Mouse (Mus musculus) limb, embryonic 11.5 days (tissue): ENCODE measurements around the gene Hyal3. TPM values are rescaled to one million over a fixed set of nuclear protein-coding genes. Genes with fewer than 3 reads are reported as not detected.
A peak's percentile ranks its signal among the peaks of the same experiment; 100 is the strongest.

Source experiments
- ATAC-seq: fragments of 200-750 bp; cut with Nextera tagmentation; 2 replicates; pipeline ENCODE4 v1.8.0; 2017; ENCODE audit warnings: low read depth; ENCODE audit not compliant: insufficient number of reproducible peaks, low FRiP score, low TSS enrichment
- DNase-seq: peaks from one replicate; pipeline ENCODE4 v3.0.0-alpha.2; 2015; ENCODE audit warnings: low spot score
- H3K27ac ChIP-seq: fragments of 300-500 bp; sonication (generic); replicated peaks from 2 replicates; pipeline ENCODE4 v1.5.1; 2014; ENCODE audit warnings: low read depth, mild to moderate bottlenecking, low read length
- H3K27me3 ChIP-seq: fragments of 300-500 bp; sonication (generic); 2 replicates; pipeline ENCODE4 v1.6.1; 2014; ENCODE audit warnings: mild to moderate bottlenecking, low read length, mixed read lengths; ENCODE audit not compliant: control insufficient read depth, insufficient read depth
- H3K36me3 ChIP-seq: fragments of 300-500 bp; sonication (generic); 2 replicates; pipeline ENCODE4 v1.6.1; 2014; ENCODE audit warnings: mild to moderate bottlenecking, low read length, moderate library complexity, mixed read lengths; ENCODE audit not compliant: control insufficient read depth, insufficient read depth
- H3K4me1 ChIP-seq: fragments of 300-500 bp; sonication (generic); 2 replicates; pipeline ENCODE4 v1.6.1; 2014; ENCODE audit warnings: low read length, mixed read lengths; ENCODE audit not compliant: control insufficient read depth, insufficient read depth
- H3K4me2 ChIP-seq: fragments of 300-500 bp; sonication (generic); 2 replicates; pipeline ENCODE4 v1.6.1; 2014; ENCODE audit warnings: low read depth, mild to moderate bottlenecking, moderate library complexity; ENCODE audit not compliant: severe bottlenecking
- H3K4me3 ChIP-seq: fragments of 300-500 bp; sonication (generic); 2 replicates; pipeline ENCODE4 v1.5.1; 2014; ENCODE audit warnings: low read depth, low read length
- H3K9ac ChIP-seq: fragments of 300-500 bp; sonication (generic); 2 replicates; pipeline ENCODE4 v1.6.1; 2014; ENCODE audit warnings: mild to moderate bottlenecking, low read length
- H3K9me3 ChIP-seq: fragments of 300-500 bp; sonication (generic); 2 replicates; pipeline ENCODE4 v1.6.1; 2016; ENCODE audit warnings: low read length; ENCODE audit not compliant: control insufficient read depth
- WGBS: fragments of 180-500 bp; shearing (Covaris S2); extraction: QIAGEN DNeasy Blood & Tissue Kit; methylation state at CpG from one replicate; pipeline ENCODE4 v1.1.7; 2014; 5-methylcytosine and 5-hydroxymethylcytosine counted together
- polyA plus RNA-seq: library from polyadenylated mRNA; unstranded; fragments of >200 nt; fragmentation: Nextera tagmentation; extraction: Ambion mirVana; gene quantifications from 2 replicates; pipeline ENCODE4 v1.2.1, GENCODE M21; 2014

The Hyal3 gene
- polyA plus RNA-seq, 1 experiment from 2014 or later: 0.57 TPM

DNA sequence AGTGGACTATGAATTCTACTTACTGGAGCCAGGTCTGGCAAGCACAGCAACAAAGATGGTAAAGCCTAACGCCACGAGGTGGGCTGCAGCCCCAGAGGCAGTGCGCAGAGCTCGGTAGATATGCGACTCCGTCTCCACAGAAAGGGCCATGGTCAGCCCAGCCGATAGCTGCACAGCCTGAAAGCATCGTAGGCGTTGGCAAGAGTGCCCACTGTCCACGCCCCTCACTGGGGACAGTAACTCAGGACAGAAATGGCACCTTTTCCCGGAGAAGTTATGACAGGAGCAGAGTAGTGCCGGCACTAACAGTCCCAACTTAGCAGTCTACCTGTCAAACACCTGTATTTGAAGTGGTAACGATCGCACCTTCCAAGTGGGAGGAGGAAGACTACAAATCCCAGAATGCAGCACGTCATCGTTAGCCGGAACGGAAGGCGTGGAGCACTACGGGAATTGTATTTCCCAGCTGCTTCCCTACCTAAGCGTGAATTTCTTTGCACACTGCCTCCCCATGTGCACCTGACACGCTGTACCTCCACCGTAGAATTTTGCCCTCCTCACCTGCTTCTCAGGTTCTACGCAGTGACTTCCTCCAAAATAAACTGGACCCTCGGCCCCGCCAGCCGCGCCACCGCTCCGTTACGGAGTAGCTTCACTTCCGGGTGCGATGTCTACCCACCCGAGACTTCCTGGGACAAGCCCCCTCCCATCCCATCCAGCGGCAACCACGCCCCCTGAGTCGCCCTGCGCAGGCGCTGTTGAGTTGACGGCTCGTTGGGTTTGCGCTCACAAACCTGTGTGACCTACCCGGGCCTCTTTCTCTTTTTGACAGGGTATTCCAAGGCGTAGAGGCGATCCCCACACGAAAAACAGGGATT lies 38.9 kb upstream of the Hyal3 start, which contains the start of the genes Cyb561d2 and Nprl2:
Gene Cyb561d2 (minus strand): TSS at position 720 of the 878 bp plus-strand sequence.
Gene Nprl2 (plus strand): TSS at position 753 of the 878 bp plus-strand sequence.
- DNase-seq (peak; percentile 96), ATAC-seq (peak; percentile 80)
- under 1% methylated on average over 46 of the region's 46 CpGs for WGBS
- Histone ChIP-seq H3K9ac (peak within 1 kb of the TSS; percentile 64), H3K4me1 (peaks cover 23% of the 10 kb centered on the region), H3K27me3 (no peaks in the 10 kb centered on the region), H3K4me3 (peak within 1 kb of the TSS; percentile 53), H3K36me3 (peaks cover 26% of the 10 kb centered on the region), H3K9me3 (no peaks in the 10 kb centered on the region), H3K4me2 (peak within 1 kb of the TSS; percentile 94), H3K27ac (no peak within 1 kb of the TSS)

GRCm38 (mm10) chr9:107542352-107542686 lies 38.3 kb upstream of the Hyal3 start:
- peak overlapping the region; percentile 94 for H3K4me2 ChIP-seq
- no peak overlapping the region for H3K27ac ChIP-seq
- peaks cover 26% of the 10 kb centered on the region for H3K36me3 ChIP-seq
- ATAC-seq (no peak), DNase-seq (no peak)
- 1% methylated on average over 11 of the region's 11 CpGs for WGBS
- no peaks in the 10 kb centered on the region for H3K9me3 ChIP-seq
- H3K4me1 ChIP-seq: peaks cover 23% of the 10 kb centered on the region
- H3K4me3 ChIP-seq: peak overlapping the region; percentile 53
- no peaks in the 10 kb centered on the region for H3K27me3 ChIP-seq
- H3K9ac ChIP-seq: peak overlapping the region; percentile 64

DNA sequence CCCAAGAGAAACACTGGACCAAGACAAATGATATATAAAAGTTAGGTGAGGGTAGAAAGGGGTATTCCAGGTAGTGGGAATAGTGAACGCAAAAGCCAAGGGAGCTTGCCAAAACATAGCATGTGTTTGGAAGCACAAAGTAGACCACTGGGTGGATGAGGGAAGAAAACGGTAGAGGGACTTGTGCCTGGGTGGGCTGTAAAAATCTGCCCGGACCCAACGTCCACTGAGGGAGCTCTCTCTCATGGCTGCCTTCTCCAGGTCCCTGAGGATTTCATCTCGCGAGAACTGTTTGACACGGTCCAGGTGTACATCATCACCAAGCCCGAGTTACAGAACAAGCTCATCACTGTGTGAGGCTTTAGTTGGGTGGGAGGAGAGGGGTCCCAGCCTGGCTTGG lies 37.9 kb upstream of the Hyal3 start:
- Histone ChIP-seq H3K9ac (no peak overlapping the region), H3K4me1 (peaks cover 26% of the 10 kb centered on the region), H3K27ac (no peak overlapping the region)

DNA sequence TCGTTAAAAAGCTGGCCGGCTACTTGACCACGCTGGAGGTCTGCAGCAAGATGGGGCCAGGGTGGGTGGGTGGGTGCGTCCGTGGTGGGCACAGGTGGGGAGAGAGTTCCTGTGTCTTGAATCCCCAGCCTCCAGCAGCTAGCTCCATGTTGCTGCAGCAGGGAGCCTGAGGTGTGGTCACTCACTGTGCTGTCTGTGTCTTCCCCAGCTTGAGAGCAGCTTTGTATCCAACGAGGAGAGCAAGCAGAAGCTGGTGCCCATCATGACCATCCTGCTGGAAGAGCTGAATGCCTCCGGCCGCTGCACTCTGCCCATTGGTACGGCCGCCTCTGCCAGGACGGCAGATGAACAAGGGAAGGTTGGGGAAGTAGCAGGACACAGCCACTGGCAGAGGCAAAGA lies 37.3 kb upstream of the Hyal3 start:
- Histone ChIP-seq H3K36me3 (peaks cover 21% of the 10 kb centered on the region), H3K4me1 (peaks cover 26% of the 10 kb centered on the region), H3K27me3 (no peaks in the 10 kb centered on the region), H3K4me3 (no peak overlapping the region), H3K9me3 (no peaks in the 10 kb centered on the region), H3K9ac (no peak overlapping the region), H3K4me2 (peak overlapping the region; percentile 94; the same call in 1 of the 2 replicates), H3K27ac (no peak overlapping the region)
- DNase-seq (no peak), ATAC-seq (no peak)
- 87% methylated on average over 11 of the region's 11 CpGs for WGBS

More for the DNA sequence above, 37.9 kb upstream of the Hyal3 start:
- Histone ChIP-seq H3K36me3 (peaks cover 26% of the 10 kb centered on the region), H3K4me3 (peak overlapping the region; percentile 53), H3K4me2 (peak overlapping the region; percentile 94), H3K9me3 (no peaks in the 10 kb centered on the region), H3K27me3 (no peaks in the 10 kb centered on the region)
- no peak for DNase-seq
- ATAC-seq: no peak
- whole genome bisulfite sequencing: 45% methylated on average over 8 of the region's 8 CpGs

- ATAC-seq (no peak), DNase-seq (no peak)
- Histone ChIP-seq H3K4me3 (no peak overlapping the region), H3K36me3 (peaks cover 11% of the 10 kb centered on the region), H3K27ac (no peak overlapping the region), H3K9ac (no peak overlapping the region), H3K4me1 (peaks cover 26% of the 10 kb centered on the region), H3K9me3 (no peaks in the 10 kb centered on the region), H3K27me3 (no peaks in the 10 kb centered on the region), H3K4me2 (no peak overlapping the region)
- WGBS: 95% methylated on average over 17 of the region's 17 CpGs
Measured at GRCm38 (mm10) chr9:107544196-107544700, 36.4 kb upstream of the Hyal3 start.

DNA sequence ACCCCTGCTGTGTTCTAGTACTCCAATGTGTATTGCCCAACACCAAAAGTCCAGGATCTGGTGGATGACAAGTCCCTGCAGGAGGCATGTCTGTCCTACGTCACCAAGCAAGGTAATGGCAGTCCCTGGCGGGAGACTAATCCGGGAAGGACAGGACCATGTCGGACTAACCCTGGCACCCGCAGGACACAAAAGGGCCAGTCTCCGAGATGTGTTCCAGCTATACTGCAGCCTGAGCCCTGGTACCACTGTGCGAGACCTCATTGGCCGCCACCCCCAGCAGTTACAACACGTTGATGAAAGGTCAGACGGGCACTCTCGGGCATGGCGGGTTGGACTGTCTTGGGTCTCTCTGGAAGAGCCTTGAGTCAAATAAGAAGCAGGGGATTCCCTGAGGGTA lies 35.9 kb upstream of the Hyal3 start:
- peaks cover 26% of the 10 kb centered on the region for H3K4me1 ChIP-seq

GRCm38 (mm10) chr9:107545199-107545598 lies 35.4 kb upstream of the Hyal3 start:
- Histone ChIP-seq H3K9ac (no peak overlapping the region), H3K27me3 (no peaks in the 10 kb centered on the region), H3K4me3 (no peak overlapping the region), H3K27ac (no peak overlapping the region), H3K9me3 (no peaks in the 10 kb centered on the region), H3K4me1 (peaks cover 26% of the 10 kb centered on the region), H3K36me3 (peaks cover 5% of the 10 kb centered on the region; the same call in 1 of the 2 replicates), H3K4me2 (no peak overlapping the region)
- DNase-seq (no peak), ATAC-seq (no peak)
- 83% methylated on average over 10 of the region's 10 CpGs for WGBS

More for the DNA sequence above, 35.9 kb upstream of the Hyal3 start:
- no peak overlapping the region for H3K4me3 ChIP-seq
- H3K27me3 ChIP-seq: no peaks in the 10 kb centered on the region
- ATAC-seq (no peak), DNase-seq (no peak)
- WGBS: 95% methylated on average over 12 of the region's 12 CpGs
- H3K36me3 ChIP-seq: peaks cover 8% of the 10 kb centered on the region
- no peak overlapping the region for H3K4me2 ChIP-seq
- H3K27ac ChIP-seq: no peak overlapping the region
- H3K9ac ChIP-seq: no peak overlapping the region
- no peaks in the 10 kb centered on the region for H3K9me3 ChIP-seq

DNA sequence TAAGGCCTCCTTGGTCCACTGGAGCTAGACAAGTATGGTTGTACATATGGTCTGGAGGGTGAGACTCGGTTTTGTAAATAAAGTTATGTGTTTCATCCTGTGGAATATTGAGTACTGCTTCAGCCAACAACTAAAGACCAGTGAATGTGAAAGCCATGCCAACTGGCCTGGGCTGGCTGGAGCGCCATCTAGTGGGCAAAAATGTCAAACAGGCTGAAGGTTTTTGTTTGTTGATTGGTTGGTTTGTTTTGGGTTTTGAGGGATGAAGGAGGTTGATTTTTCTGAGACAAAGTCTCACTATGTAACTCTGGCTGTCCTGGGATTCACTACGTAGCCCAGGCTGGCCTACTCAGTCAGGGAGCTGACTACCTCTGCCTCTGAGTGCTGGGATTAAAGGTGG lies 35.0 kb upstream of the Hyal3 start:
- Histone ChIP-seq H3K4me2 (no peak overlapping the region), H3K4me1 (peaks cover 29% of the 10 kb centered on the region), H3K9me3 (no peaks in the 10 kb centered on the region)

More for the DNA sequence above, 35.0 kb upstream of the Hyal3 start:
- no peak overlapping the region for H3K27ac ChIP-seq
- H3K36me3 ChIP-seq: peaks cover 5% of the 10 kb centered on the region; the same call in 1 of the 2 replicates
- no peak for ATAC-seq
- no peak overlapping the region for H3K4me3 ChIP-seq
- H3K9ac ChIP-seq: no peak overlapping the region
- no peaks in the 10 kb centered on the region for H3K27me3 ChIP-seq
- peak; percentile 89 for DNase-seq
- 3% methylated on average over 3 of the region's 3 CpGs for WGBS
